ENCODE assay signal across 14 mouse cellular contexts in genomic region chr19:47667601-47668000, GRCm38 (mm10). TPM values are rescaled to one million over a fixed set of nuclear protein-coding genes. Genes with fewer than 3 reads are reported as not detected.
"Had no signal": no experiment of that assay in that cellular context is flagged by ENCODE, and none has a peak within 500 bp of the region (broad histone marks: within the 10 kb centered on the region; RNA-seq: fewer than 3 reads in every experiment).

No protein-coding gene starts in this region.

- DNase-seq: kidney, adult 8-10 months; layer of hippocampus, adult 9-11 months; layer of hippocampus, postnatal 36 days; left cerebral cortex, postnatal 4 days; lung, embryonic 14.5 days; lung, postnatal 14 days; thymus, adult 2 months; thymus, postnatal 36 days had no signal

- ATAC-seq: intestine, postnatal 0 days had no signal

- H3K9me3 ChIP-seq: limb, embryonic 13.5 days; liver, embryonic 15.5 days; neural tube, embryonic 12.5 days; stomach, embryonic 15.5 days had no signal

- H3K4me2 ChIP-seq: limb, embryonic 13.5 days; liver, embryonic 15.5 days; lung, embryonic 14.5 days; neural tube, embryonic 12.5 days; stomach, embryonic 15.5 days had no signal

- H3K27ac ChIP-seq: limb, embryonic 13.5 days; liver, embryonic 15.5 days; neural tube, embryonic 12.5 days; stomach, embryonic 15.5 days had no signal

- H3K4me1 ChIP-seq: liver, embryonic 15.5 days; neural tube, embryonic 12.5 days had no signal

- H3K9ac ChIP-seq: limb, embryonic 13.5 days; liver, embryonic 15.5 days; lung, embryonic 14.5 days; neural tube, embryonic 12.5 days; stomach, embryonic 15.5 days had no signal

- H3K4me3 ChIP-seq: limb, embryonic 13.5 days; liver, embryonic 15.5 days; neural tube, embryonic 12.5 days; stomach, embryonic 15.5 days had no signal

- H3K27me3 ChIP-seq: limb, embryonic 13.5 days; liver, embryonic 15.5 days; neural tube, embryonic 12.5 days; stomach, embryonic 15.5 days had no signal

- H3K36me3 ChIP-seq: limb, embryonic 13.5 days; liver, embryonic 15.5 days; neural tube, embryonic 12.5 days; stomach, embryonic 15.5 days had no signal

RNA-seq across cellular contexts. Expression of gene Col17a1, which starts 24.3 kb away (rescaled TPM):
- total RNA-seq: neutrophil, adult 5-6 weeks had no signal
